Mouse (Mus musculus): ENCODE measurements around the gene Aff1. TPM values are rescaled to one million over a fixed set of nuclear protein-coding genes. Genes with fewer than 3 reads are reported as not detected.

Gene Aff1
- total RNA-seq, 4 experiments from 2014 or later: 39.9 to 43.8 (median 42.7) TPM

DNA sequence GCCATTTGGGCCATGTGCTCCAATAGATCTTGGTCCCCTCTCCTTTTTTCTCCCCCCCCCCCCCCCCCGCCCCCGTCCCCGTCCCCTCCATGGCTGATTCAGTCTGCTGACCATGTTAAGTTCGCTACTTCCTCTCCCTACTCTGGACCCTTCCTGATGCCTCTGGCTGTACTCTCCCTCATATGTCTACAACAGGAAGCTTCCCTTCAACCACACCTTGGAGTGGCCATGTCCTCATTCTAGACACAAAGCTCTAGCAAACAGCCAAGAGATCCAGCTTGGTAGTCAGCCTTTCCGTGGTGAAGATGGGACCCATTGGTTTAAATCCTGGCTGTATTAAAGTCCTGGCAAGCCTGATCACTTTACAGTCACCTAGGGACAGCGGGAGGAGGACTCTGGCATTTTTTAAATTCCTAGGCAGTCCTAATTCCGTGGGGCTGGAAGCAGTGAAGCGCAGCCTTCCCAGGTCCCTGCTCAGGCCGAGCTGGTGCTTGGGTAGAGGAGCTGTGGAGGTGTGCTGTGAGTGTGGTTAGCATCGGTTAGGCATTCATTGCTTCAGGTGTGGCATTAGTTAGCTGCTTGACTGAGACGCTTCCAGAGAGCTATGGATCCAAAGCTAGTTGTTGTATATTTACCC lies 144.1 kb downstream of the Aff1 start:
- no peak for DNase-seq (ENCODE audit: low spot score)

DNA sequence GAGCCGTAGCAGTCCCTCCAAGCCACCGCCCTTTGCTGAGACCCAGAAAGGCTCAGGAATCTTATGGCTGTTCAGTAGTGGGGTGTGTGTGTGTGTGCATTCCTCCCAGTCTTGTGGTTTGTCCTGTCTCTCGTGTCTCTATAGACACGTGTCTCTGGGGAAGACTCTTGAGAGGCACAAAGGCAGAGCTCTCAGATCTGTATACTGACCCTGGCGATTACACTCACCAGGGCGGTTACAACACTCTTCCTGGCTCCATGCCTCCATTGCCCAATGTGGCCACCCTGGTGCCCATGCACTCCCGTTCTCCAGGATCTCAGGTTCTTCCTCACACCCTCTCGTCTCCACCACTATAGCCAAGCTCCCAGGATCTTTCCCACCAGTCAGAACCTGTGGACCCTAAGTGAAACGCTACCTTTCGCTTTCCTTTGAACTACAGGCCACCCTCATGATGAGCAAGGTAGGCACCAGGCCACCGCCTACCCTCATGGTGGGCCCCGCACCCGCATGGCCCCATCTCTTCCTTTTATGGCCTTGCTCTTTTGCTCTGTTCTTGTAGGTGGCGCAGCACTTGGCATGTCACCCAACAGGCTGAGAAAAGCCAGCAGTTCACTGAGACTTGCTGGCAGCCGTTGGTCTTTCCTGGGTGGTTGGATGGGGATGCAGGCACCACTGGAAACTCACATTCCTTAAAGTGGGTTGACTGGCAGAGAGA lies 146.5 kb downstream of the Aff1 start:
- DNase-seq (ENCODE audit: low spot score): no peak

DNA sequence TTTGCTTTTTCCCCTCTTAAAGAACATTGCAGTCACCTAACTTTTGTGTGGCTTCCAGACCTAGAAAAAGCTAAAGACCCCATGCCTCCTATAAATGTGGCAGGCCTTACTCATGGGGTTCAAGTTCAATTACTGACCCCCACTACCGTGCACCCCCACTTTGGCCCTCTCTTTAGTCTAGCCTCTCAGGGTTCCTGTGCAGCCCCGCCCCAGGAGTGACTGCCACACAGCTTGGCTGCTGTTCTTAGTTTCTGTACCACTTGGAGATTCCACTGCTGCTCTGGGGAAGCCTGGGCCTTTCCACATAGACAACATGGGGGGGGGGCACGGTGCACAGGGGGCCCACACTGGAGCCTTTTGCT lies 147.1 kb downstream of the Aff1 start:
- no peak for DNase-seq (ENCODE audit: low spot score)

DNA sequence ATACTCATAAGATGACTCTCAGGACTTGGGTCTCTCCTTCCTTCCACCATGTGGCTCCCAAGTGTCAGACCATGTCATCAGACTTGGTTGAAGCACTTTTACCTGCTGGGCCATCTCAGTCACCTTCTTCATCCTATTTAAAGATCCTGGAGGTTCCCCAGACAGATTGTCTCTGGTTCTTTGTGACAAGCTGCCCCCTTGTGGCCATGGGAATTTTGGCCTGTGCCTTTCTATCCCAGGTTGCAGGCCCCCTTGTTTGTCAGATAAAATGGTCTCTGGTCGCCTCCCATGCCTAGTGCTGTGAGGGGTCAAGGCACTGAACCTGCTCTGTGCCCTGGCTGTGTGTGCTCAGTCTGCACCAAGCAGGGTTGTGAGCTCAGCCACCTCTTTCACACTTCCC lies 151.8 kb downstream of the Aff1 start:
- DNase-seq (ENCODE audit: low spot score): peak; percentile 37

DNA sequence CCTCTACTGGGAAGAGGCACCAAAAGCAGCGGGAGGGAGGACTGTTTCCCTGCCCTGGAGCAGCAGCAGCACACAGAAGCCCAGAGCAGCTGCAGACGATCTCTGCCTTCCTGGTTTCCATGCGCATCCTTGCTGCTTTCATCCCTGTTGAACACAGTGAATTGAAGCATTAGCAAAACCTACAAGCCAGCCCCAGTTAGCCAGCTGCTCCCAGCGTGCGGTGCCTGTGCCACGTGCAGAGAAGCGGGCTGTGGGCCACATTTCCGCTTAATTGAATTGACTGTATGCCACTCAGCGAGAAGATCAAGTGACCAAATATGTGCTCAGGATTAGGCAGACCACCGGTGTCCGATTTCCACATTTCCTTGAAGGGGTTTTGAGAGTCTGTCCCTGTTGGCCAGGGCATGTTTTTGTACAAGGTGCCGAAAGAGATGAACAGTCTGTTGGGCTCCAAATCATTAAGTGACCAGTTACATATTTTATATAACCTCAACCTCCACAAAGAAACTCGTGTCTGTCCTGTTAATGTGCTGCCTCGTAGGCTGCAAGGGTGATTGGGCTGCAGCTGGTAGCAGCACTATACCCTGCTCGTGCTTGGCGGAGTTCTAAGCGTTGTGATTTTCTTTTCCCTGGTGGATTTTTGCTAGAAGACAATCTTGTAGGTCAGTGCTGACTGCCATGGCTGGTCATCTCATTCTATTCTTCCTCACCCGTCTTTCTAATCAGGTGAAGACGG lies 153.4 kb downstream of the Aff1 start:
- no peak for DNase-seq (ENCODE audit: low spot score)

DNA sequence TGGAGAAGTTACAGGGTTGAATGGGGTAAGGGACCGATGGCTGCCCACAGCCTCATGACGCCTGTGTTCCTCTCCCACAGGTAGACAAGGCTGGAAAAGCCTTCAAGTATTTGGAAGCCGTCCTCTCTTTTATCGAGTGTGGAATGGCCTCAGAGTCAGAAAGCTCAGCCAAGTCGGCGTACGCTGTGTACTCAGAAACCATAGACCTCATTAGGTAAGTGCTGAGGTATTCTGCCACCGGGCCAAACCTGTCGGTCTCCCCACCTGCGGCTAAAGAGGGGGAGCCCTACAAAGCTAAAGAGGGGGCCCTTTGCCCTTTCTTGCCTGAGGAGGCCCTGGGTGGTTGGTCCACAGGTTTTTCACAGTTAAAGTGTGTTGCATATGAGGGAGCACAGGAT lies 154.0 kb downstream of the Aff1 start:
- no peak for DNase-seq (ENCODE audit: low spot score)

DNA sequence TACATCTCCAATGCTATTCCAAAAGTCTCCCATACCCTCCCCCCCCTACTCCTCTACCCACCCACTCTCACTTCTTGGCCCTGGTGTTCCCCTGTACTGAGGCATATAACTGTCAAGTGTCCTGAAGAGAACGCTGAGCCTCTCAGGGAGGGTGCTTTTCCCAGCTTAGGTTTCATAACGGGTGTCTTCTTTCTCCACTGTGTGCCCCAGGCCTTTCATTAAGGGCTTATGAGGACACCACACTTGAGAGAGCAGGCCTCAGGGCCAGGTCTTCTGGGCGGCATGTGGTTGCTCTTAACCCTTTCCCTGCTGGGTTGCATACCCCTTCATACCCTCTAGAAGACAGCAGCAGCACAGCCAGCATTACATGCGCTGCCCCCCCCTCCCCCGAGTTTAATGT lies 154.4 kb downstream of the Aff1 start:
- DNase-seq (ENCODE audit: low spot score): no peak

DNA sequence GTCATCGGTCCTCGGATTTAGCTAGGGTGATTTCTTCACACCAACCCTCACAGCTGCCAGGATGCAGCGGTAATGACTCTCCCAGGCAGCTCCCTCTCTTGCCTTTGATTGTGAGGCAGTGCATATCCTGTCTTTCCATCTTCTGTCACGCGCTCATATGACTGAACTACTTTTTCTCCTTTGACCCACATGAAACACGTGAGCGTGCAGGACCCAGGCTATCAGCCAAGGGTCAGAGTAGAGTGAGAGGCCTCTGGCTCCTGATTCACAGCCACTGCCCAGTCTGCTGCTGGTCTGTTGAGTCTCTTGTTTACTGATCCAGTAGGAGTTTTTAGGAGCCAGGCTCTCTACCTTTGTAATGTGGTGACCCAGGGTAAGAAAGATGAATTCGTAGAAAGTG lies 156.4 kb downstream of the Aff1 start:
- peak; percentile 57 for DNase-seq (ENCODE audit: low spot score)

DNA sequence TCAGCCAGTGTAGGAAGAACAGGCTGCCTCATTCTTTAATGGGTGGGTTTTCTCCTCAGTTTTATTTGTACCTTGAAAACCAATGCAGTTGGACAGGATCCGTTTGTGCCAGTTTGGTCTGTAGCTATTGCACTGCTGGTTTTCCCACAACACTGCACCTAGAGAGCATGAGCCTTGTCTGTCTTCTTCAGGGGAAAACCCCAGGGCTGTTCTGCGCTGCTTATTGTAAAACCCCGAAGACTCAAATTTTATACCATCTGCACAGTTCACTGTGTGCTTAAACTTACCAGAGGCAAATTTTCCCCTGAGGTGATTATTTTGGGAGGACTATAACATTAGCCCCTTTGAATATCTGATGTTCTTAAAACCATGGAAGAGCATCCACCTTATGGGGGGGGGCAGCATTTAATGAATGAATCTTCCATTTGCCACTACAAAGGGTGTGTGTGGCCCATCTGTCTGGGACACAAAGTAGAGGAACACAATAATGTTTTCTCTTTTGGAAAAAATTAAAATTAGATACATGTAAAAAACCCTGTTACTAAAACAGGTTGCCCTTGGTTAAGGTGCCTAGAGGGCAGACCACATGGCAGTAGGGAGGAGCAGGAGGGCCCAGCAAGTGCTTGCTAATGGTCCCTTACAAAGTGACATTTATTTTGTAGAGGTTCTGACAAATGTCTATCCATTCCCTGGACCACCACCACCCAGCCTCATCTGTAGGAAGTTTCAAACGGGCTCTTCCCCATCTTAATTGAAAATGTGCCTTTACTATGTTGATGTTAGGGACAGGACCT lies 160.8 kb downstream of the Aff1 start:
- DNase-seq (ENCODE audit: low spot score): no peak

DNA sequence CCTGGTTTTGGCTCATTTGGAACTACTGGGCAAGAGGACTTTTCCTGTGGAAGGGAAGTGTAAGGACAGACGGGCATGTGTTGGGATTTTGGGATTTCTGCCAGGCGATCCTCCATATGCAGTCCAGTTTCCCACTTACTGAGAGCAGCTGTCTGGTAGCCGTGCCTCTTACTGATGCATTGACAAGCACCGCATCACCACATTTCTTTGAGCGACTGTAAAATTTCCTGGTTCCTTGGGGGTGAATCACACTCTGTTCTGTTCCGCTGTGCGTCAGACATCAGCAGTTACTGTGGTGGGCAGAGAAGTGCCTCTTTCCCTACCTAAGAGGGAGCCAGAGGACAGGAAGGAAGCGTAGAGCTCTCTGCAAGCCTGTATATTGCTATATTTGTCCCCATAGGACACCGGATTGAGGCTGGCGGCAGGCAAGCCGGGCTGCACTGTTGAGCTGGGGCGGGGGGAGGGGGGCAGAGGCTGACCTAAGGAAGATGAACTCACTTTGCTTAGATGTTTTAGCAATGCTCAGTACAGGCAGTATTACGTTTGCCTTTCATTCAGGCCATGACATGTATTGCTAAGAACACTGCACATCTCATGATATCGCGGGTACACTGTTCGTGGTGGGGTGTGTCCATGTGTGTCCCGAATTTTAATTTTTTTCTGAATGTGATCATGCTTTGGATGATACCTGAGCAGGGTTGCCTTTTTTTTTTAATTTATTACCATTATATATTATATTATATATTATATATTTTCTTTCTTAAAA lies 162.1 kb downstream of the Aff1 start:
- DNase-seq (ENCODE audit: low spot score): no peak

DNA sequence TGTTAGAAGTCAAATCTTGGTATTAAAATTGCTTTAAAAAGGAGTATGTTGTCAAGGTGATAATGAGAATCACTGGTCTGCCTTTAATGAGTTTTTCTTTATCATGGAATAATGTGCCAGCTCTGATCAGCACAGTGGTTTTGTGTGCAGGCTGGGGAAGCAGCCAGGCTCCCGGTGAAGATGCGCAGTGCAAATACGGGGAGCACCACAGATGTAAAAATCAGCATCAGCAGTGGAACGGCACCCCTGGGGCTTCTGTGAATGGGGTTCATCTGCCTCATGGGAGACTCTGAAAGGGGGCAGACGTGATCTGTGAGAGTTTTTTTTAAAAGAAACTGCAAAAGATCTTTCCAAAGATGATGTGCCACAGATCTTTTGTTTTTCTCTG lies 162.6 kb downstream of the Aff1 start:
- DNase-seq (ENCODE audit: low spot score): no peak

DNA sequence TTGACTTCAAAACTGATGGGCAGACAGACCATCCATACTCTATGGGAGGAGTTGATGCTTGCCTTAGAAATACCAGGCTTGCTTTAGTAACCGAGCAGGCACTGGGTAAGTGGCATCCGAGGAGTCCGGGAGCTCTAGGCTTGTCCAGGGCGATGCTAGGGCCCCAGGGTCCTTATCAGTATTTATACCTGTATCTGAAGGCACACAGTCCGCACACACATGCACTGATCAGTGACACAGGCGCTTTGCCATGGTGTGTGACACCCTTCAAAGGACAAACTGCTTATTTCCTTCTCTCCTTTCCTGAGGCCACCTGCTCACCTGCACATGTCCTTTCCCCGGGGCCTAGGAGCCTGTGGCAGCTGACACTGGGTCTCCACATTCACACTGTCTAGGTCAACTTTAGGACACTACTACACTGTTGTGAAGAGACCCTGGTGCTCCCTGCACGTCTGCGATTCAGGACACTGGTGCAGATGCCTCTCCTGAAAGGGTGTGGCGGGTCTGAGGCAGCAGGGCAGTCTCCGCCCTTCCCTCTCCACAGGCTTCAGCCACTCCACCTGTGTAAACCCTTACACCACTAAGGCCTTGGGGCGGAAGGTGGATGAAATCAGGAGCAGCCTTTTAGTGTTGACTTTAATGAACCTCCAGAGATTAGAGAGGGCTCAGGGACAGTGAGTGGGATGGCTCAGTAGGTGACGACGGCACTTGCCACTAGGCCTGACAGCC lies 163.5 kb downstream of the Aff1 start:
- DNase-seq (ENCODE audit: low spot score): no peak

DNA sequence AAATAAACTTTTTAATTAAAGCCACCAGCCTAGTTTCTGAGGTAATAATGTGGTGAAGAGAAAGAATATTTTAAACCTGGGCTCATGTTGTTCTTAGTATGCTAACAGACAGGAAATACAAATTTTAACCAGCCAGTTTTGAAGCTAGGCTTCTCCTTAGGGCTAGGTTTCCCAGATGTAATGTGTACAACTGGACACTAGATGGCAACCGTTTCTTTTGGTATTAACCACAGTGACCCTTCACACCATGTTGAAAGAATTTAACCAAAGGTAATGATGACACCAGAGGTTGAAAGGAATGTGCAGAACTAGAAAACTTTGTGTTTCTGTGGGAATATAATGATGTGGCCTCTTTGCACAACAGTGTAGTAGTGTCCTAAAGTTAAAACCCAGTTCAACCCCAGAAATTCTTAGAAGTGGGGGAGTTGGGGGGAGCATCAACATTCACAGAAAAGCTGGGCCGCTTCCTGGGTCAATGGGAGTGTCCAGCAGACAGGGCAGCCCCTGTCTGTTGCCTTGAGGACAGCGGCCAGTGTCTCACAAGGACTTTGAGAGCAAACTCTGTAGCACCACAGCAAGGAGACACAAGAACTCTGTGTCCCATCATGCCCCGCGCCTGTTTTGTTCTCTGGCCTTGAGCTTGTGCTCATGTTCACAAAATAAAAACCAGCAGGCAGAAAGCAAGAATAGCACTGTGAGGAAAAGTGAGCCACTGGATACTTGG lies 164.3 kb downstream of the Aff1 start:
- peak; percentile 62 for DNase-seq (ENCODE audit: low spot score)

DNA sequence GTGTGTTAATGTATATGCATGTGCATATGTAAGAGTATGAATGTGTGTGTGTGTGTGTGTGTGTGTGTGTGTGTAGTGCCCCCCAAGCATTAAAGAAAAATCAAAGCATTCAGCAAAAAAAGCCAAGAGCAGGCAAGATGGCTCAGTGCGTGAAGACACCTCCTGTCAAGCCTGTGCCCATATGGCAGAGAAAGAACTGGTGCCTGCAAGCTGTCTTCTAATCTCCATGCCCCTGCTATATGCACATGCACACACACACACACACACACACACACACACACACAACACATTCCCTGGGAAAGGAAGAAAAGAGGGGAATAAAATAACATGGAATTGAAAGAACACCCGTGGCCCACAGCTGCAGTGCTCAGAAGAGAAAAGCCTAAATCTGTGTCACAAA lies 165.0 kb downstream of the Aff1 start:
- DNase-seq (ENCODE audit: low spot score): no peak

DNA sequence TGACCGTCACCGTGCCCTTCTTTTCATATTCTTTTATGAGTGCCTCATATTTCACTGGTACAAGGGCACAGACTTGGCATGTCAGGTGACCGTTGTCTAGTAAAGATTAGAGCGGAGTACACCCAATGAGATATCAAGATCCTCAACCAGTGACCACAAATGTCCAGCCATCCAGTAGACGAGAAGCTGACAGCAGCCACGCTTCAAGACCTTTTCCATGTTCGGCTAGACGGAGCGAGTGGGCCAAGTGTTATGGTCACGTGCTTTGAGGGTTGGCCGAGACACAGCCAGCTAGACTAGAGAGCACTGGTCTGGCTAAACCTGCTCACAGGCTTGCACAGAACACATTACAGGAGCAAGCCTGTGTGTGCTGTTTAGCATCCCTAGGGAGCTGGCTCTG lies 168.4 kb downstream of the Aff1 start:
- no peak for DNase-seq (ENCODE audit: low spot score)

DNA sequence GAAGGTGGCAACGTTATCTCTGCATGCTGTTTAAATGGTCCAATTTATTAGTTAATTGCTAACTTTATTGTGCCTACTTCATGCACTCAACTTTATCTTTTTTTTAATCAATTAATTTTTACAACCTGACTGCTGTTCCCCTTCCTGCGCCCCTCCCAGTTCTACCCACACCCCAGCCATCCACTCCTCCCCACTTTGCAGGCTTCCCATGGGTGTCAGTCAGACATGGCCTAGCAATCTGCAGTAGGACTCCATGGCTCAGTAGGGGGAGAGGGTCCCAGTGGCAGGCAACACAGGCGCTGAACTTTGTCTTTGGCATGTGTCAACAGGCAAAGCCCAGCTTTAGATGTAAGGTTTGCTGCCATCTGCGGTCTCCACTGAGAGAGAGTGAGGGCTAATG lies 171.6 kb downstream of the Aff1 start:
- DNase-seq (ENCODE audit: low spot score): no peak

DNA sequence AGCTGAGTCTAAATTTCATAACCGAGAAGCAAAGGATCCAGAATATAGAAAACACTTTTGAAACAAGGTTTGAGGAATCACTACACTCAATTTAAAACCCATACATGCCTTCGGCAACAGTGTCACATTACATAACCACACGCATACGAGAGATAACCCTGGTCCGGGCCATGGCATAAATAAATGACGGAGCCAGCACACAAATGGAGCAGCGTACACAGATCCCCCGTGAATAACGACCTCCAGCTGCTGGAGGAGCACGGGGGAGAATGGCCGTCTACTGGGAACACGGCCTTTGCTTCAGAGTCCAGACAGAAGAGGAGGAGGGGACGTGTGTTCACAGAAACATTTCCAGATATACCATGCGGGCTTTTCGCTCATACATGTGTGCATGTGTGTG lies 197.6 kb downstream of the Aff1 start:
- no peak for DNase-seq (ENCODE audit: low spot score)

DNA sequence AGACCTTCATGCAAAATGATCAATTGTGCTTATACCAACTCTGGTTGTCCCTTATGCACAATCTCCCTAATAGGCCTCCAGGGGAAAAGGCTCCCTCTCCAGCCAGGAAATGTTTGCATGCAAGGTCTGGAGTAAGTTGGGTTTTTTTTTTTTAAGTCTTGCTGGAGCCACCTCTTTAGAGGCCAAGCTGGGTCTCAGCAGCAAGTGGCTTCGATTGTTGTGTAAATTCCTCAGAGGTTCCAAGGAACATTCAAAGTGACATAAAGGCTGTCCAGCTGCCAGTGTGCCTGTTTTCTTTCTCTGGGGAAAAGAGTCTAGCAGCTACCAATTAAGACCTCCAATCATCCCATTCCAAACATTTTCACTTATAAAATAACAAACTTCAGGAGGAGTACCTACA lies 206.1 kb downstream of the Aff1 start:
- no peak for DNase-seq (ENCODE audit: low spot score)

Measured in heart, adult 8-10 months (tissue).